Mouse (Mus musculus) lung, adult 2 months (tissue): ENCODE measurements around the gene Polr3h. TPM values are rescaled to one million over a fixed set of nuclear protein-coding genes. Genes with fewer than 3 reads are reported as not detected.
A peak's percentile ranks its signal among the peaks of the same experiment; 100 is the strongest.

Experiments used
- DNase-seq: peaks from one replicate; pipeline ENCODE4 v3.0.0; 2022
- H3K4me1 ChIP-seq: fragments of 200-500 bp; 2 replicates; pipeline ENCODE4 v1.6.1; 2011; ENCODE audit warnings: low read length; ENCODE audit not compliant: control insufficient read depth, insufficient read depth
- H3K4me3 ChIP-seq: fragments of 200-500 bp; replicated peaks from 2 replicates; pipeline ENCODE3; 2011; ENCODE audit warnings: low read depth, mild to moderate bottlenecking, control low read depth, low read length; ENCODE audit errors: extremely low read depth
- CTCF ChIP-seq: fragments of 200-500 bp; IDR thresholded peaks from 2 replicates; pipeline ENCODE4 v1.5.1; 2011; ENCODE audit warnings: mild to moderate bottlenecking, low read length, control low read depth; ENCODE audit not compliant: insufficient read depth
- POLR2A ChIP-seq: fragments of 200-500 bp; IDR thresholded peaks from 2 replicates; pipeline ENCODE4 v1.6.1; 2011; ENCODE audit warnings: low read depth, mild to moderate bottlenecking, control low read depth, low read length, borderline replicate concordance; ENCODE audit errors: extremely low read depth
- WGBS: fragments of 180-500 bp; shearing (Covaris S2); methylation state at CpG from one replicate; pipeline ENCODE4 v1.1.7; 2018; 5-methylcytosine and 5-hydroxymethylcytosine counted together
- polyA plus RNA-seq: library from polyadenylated mRNA; depleted of rRNA; stranded (reverse); fragments of >200 nt; gene quantifications from 2 replicates; pipeline ENCODE4 v1.2.3, GENCODE M21; 2012

Polr3h gene
- polyA plus RNA-seq, 1 experiment, result 11.8 TPM

DNA sequence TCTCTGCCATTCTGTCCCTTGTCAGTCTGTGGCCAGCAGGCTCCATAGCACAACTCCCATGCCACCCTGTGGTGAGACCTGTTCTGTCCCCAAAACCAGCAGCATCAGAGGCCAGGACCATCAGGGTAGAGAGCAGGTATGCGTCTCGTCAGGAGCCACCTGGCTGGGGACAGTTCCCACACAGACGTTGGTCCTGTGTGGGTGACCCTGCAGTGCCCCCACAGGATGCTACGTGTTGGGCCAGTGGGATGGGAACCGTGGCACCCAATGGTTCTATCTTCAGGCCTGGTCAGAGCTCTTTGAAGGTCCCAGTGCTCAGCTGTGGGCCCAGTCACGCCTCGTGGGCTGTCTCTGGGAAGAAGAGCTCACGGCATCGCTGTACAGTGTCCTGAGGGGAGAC lies 25.1 kb upstream of the Polr3h start:
- TF ChIP-seq CTCF, result no peak
- no peak for TF ChIP-seq POLR2A
- 89% methylated on average over 9 of the region's 9 CpGs for WGBS
- H3K4me3 ChIP-seq, result no peak overlapping the region
- H3K4me1 ChIP-seq, result no peaks in the 10 kb centered on the region
- DNase-seq, result no peak

DNA sequence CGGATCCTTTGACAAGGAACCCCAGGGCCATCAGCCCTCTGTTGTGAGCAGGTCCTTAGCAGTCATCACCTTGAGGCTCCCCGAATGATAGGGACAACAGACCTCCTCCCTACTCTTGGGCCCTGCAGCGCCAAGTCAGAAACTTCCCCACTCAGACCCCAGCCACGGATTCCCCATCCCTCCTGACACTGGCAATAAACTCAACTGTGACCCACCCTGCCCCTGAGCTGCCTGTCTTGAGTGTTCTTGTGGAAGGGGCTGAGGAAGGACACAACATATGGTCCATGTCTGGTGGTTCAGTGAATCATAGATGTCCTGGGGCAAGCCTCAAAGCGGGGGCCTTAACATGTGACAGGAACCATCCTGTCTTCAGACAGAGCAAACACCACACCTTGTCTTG lies 24.7 kb upstream of the Polr3h start:
- DNase-seq, result no peak
- 75% methylated on average over 5 of the region's 5 CpGs for WGBS
- no peak overlapping the region for H3K4me3 ChIP-seq
- no peak for TF ChIP-seq POLR2A
- no peak for TF ChIP-seq CTCF
- H3K4me1 ChIP-seq, result no peaks in the 10 kb centered on the region

DNA sequence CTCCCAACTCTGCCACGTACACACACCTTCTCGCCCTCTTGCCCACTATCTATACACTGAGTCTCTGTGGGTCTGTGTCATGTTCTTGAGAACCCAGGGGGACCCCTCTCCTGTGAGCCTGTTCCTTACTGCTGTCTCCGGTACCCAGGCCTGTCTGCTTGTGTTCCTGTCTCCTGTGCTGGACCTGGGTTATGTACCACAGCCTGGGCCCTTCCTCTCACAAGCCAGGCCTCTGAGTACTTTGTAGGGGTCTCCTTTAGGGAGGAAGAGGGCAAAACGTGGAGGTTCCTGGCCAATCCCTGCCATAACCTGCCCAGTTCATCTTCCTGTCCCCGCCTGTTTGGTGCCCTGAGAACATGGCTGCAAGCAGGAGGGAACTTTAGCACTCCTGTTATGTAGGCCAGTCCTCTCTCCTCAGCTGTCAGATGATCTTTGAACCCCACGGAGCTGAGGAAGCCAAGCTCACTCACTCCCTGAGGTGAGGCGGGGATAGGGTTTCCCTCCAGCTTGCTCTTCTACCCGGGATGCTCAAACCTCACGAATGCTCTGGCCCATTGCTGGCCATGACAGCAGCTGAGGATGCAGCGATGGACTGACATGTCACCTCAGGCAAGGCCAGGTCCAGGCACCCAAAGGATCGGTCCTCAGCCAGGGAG lies 23.6 kb upstream of the Polr3h start:
- DNase-seq, result no peak
- H3K4me1 ChIP-seq, result no peaks in the 10 kb centered on the region
- H3K4me3 ChIP-seq, result no peak overlapping the region
- 72% methylated on average over 11 of the region's 11 CpGs for WGBS
- TF ChIP-seq CTCF (no peak), POLR2A (no peak)

DNA sequence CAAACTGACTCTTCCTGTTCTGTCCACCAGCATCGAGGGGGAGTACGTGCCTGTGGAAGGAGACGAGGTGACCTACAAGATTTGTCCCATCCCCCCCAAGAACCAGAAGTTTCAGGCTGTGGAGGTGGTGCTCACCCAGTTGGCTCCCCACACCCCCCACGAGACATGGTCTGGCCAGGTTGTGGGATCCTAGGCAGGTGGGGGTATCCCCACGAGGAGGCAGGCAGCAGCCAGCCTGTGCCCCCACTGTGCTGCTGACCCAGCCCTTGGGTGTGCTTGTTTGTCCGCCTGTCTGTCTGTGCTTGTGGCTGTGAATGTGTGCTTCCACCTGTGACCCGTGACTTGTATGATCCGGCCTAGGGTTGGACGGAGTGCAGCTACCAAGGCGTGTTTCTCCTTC lies 23.0 kb upstream of the Polr3h start:
- TF ChIP-seq POLR2A, result no peak
- no peak for TF ChIP-seq CTCF

DNA sequence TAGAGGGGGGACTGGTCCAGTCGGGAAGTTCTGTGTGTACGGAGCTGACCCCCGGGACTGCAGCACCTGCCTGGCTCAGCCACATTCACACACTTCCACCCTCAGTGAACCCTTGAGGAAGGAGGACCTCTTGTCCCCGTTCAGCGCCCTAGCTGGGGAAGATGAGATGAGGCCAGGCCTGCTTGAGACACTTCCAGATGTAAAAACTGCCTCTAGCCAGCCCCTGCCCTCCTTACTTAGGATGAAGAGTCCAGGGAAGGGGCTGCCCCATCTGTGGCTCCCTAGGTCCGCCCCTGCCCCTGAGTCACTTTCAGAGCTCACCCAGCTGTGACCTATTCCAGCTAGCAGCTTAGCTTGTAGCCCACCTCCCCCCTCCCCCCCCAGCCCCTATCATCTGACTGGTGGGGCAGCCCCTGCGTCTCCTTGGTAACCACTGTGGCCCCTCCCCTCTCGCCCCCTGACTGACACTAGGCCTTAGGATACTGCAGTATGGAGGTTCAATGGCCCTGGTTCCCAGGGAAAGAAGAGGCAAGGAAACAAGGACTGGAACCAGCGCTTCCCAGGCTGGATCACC lies 17.2 kb upstream of the Polr3h start:
- no peak for TF ChIP-seq POLR2A
- no peak for TF ChIP-seq CTCF
- Histone ChIP-seq H3K4me1 (no peaks in the 10 kb centered on the region), H3K4me3 (no peak overlapping the region)
- 29% methylated on average over 9 of the region's 9 CpGs for WGBS
- DNase-seq, result no peak

More for the DNA sequence above, 23.0 kb upstream of the Polr3h start:
- Histone ChIP-seq H3K4me1 (no peaks in the 10 kb centered on the region), H3K4me3 (no peak overlapping the region)
- DNase-seq, result no peak
- 78% methylated on average over 10 of the region's 10 CpGs for WGBS

DNA sequence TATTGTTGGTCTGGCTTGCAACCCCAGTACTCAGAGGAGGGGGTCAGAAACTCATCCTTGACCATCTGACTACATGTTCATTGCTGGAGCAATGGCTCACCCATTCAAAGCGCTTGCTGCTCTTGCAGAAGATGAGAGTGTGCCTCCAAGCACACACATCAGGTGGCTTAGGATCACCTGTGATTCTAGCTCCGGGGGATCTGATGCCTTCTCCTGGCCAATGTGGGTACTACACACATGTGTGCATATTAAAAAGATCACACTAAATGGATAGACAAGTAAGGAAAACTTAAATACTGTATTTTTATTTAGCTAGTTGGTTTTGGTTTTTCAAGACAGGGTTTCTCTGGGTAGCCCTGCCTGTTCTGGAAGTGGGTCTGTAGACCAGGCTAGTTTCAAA lies 15.0 kb upstream of the Polr3h start:
- Histone ChIP-seq H3K4me3 (no peak overlapping the region), H3K4me1 (peaks cover 6% of the 10 kb centered on the region; the same call in 1 of the 2 replicates)
- 91% methylated on average over 2 of the region's 2 CpGs for WGBS
- DNase-seq, result no peak
- TF ChIP-seq CTCF (no peak), POLR2A (no peak)

DNA sequence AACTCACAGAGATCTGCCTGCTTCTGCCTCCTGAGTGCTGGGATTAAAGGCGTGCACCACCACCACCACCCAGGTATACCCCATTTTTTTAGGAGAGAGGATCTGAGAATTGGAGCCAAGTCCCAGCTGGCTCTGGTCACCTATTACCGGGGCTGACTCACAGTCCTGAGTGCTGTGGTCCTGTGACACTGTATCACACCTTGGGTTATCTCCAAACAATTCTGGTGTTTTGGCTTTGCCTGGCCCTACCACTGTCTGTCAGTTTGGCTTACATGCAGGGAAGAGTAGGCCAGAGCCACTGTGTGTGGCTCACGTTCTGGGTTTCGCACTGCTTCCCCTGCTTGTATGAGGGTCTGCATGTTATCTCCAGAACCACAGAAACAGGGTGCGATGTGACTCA lies 14.2 kb upstream of the Polr3h start:
- no peak for DNase-seq
- TF ChIP-seq CTCF (no peak), POLR2A (no peak)
- WGBS, result 87% methylated on average over 5 of the region's 5 CpGs
- Histone ChIP-seq H3K4me3 (no peak overlapping the region), H3K4me1 (peaks cover 6% of the 10 kb centered on the region; the same call in 1 of the 2 replicates)

DNA sequence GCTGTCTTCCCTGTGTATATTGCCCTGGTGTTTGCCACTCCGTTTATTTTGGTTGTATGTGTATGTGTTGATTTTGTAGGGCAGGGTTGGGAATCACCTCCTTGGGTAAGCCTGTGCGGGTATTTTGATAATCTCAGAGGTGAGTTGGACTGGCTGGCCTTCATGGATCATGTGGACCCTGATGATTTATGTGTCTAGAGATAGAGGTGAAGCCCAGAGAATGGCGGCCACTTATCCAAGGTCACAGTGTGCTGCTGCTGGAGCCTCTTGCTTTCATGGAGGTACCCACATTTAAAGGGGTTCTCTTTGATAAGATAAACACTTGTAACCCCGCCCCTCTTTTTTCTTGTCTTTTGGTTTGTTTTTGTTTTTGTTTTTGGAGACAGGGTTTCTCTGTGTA lies 13.7 kb upstream of the Polr3h start:
- WGBS, result 81% methylated on average over 4 of the region's 4 CpGs
- Histone ChIP-seq H3K4me3 (no peak overlapping the region), H3K4me1 (peaks cover 6% of the 10 kb centered on the region; the same call in 1 of the 2 replicates)
- TF ChIP-seq CTCF (no peak), POLR2A (no peak)
- no peak for DNase-seq

DNA sequence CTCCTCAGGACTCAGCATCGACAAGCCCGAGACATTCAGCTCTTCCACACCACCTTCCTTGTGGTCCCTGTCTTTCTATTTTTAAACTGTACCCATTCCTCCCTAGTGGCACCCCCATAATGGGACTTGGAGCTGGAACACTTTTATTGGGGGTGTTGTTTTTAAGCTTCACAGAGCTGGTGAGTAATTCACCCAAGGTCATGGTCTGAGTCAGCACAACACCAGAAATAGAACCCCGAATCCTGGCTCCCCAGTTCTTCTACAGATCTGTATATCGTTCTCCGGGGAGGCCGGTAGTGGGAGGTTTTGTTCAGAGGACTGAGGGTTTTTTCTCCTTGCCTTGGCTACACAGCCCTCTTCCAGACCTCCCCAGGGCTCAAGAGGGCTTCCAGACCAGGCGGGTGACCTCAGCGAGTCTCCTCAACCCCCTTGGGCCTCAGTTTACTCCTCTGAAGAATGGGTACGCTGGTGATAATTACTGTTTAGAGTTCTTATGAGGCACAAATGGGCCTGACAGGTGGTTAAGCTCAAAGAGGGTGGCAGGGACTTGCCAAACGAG lies 13.2 kb upstream of the Polr3h start:
- H3K4me1 ChIP-seq, result peaks cover 6% of the 10 kb centered on the region; the same call in 1 of the 2 replicates
- 87% methylated on average over 10 of the region's 10 CpGs for WGBS
- H3K4me3 ChIP-seq, result no peak overlapping the region
- TF ChIP-seq POLR2A (no peak), CTCF (no peak)
- no peak for DNase-seq

DNA sequence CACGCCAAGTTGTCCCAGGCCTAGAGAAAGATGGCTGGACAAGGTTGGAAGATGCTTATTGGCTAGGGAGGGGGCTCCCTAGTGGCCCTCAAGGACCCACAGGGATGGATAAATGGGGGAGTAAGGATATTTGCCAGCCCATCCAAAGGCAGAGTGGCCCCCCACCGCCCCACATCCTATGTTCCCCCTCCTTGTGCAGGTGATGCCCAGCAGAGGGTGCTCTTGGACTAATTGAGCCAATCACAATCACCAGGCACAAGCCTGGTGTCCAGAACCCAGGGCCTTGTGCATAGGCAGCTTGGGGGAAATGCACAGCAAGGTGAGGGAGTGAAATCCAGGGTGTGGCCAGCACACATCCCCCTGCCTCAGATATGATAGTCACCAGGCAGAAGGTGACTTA lies 12.2 kb upstream of the Polr3h start:
- peaks cover 6% of the 10 kb centered on the region; the same call in 1 of the 2 replicates for H3K4me1 ChIP-seq
- no peak overlapping the region for H3K4me3 ChIP-seq
- peak; percentile 25 for DNase-seq
- no peak for TF ChIP-seq POLR2A
- TF ChIP-seq CTCF, result peak; percentile 60
- WGBS, result 38% methylated on average over 2 of the region's 2 CpGs
